Mouse (Mus musculus) cortical plate, adult 2 months (tissue): Measurements from ENCODE around the gene Tmem131. TPM values are rescaled to one million over a fixed set of nuclear protein-coding genes. Genes with fewer than 3 reads are reported as not detected.

Experiments
- H3K27ac ChIP-seq: fragments of 200-500 bp; 2 replicates; pipeline ENCODE4 v1.5.1; 2012; ENCODE audit warnings: low read length, control low read depth, inconsistent platforms; ENCODE audit not compliant: insufficient read depth
- H3K4me1 ChIP-seq: fragments of 200-500 bp; 2 replicates; pipeline ENCODE4 v1.6.1; 2011; ENCODE audit warnings: low read length; ENCODE audit not compliant: control insufficient read depth, insufficient read depth
- H3K4me3 ChIP-seq: fragments of 200-500 bp; 2 replicates; pipeline ENCODE4 v1.5.1; 2011; ENCODE audit warnings: mild to moderate bottlenecking, low read length, control low read depth; ENCODE audit not compliant: insufficient read depth
- CTCF ChIP-seq: fragments of 200-500 bp; IDR thresholded peaks from 2 replicates; pipeline ENCODE4 v1.5.1; 2011; ENCODE audit warnings: mild to moderate bottlenecking, control low read depth, low read length; ENCODE audit not compliant: insufficient read depth; ENCODE audit errors: extremely low read depth
- POLR2A ChIP-seq: fragments of 200-500 bp; IDR thresholded peaks from 2 replicates; pipeline ENCODE4 v1.6.1; 2011; ENCODE audit warnings: mild to moderate bottlenecking, low read length, control low read depth; ENCODE audit not compliant: insufficient read depth; ENCODE audit errors: extremely low read depth
- polyA plus RNA-seq: library from polyadenylated mRNA; depleted of rRNA; stranded (reverse); fragments of >200 nt; gene quantifications from 2 replicates; pipeline ENCODE4 v1.2.3, GENCODE M21; 2012

The Tmem131 gene
- polyA plus RNA-seq, 1 experiment, result 35.3 TPM

DNA sequence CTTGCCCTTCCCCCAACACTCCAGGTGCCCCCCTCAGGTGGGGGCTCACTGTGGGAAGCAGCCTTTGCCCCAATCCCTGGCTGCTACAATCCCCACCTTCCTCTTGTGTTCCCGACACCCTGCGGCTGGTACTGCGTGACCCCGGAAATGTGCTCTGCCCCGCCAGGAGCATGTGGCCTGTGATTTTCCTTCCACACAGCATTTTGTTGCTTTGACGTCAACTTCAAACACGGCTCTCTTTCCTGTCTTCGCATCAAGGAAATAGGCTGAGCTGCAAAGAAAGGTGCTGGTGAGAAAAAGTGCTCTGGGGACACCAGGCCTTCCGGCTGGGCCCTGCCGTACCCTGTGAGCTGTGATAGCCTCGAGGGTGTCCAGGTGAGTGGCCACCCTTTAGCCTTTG is 181.9 kb downstream of the Tmem131 start, which contains the start of gene Zap70:
Gene Zap70, plus strand, starts transcription at position 231 of the 400 bp plus-strand sequence.
- TF ChIP-seq POLR2A (no peak), CTCF (no peak)
- Histone ChIP-seq H3K27ac (no peak within 1 kb of the TSS), H3K4me1 (no peaks in the 10 kb centered on the region), H3K4me3 (no peak within 1 kb of the TSS)

DNA sequence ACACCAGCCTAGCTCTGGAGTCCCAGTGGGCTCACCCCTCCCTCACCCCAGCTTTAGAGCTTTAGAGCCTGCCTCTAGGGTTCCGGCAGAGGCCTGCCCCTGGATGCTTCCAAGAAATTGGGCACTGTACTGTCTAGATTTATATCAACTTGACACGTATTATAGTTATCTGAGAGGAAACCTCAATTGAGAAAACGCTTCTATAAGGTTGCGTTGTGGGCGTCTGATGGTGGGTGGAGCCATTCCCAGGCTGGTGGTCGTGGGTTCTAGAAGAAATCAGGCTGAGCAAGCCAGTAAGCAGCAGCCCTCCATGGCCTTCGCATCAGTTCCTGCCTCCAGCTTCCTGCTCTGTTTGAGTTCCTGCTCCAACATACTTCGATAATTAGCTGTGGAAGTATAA is 182.4 kb downstream of the Tmem131 start:
- Histone ChIP-seq H3K4me1 (no peaks in the 10 kb centered on the region), H3K27ac (no peak overlapping the region), H3K4me3 (no peak overlapping the region)
- TF ChIP-seq CTCF (no peak), POLR2A (no peak)

- TF ChIP-seq CTCF, result no peak
- no peak for TF ChIP-seq POLR2A
- Histone ChIP-seq H3K4me3 (no peak overlapping the region), H3K27ac (no peak overlapping the region), H3K4me1 (no peaks in the 10 kb centered on the region)
Measured at GRCm38 (mm10) chr1:36760401-36760800, 183.1 kb downstream of the Tmem131 start.

DNA sequence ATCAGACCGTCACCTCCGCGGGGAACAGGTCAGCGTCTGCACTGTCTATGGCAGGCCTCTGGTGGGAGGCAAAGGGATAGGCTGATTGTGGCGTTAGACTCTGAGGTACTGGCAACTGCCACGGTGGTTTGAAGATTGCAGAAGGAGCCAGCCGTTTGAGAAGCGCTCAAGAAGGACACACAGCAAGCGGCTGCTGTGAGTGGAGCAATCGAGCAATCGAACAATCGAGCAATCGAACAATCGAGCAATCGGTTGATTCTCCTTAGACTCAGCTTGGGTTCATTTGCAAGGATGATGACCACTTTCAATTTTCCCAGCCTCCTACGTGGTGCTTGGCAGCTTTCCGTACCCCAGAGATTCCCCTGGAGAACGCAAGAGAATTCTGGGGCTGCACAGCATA is 184.4 kb downstream of the Tmem131 start:
- H3K4me3 ChIP-seq, result no peak overlapping the region
- H3K27ac ChIP-seq, result no peak overlapping the region
- TF ChIP-seq CTCF (no peak), POLR2A (no peak)
- no peaks in the 10 kb centered on the region for H3K4me1 ChIP-seq

DNA sequence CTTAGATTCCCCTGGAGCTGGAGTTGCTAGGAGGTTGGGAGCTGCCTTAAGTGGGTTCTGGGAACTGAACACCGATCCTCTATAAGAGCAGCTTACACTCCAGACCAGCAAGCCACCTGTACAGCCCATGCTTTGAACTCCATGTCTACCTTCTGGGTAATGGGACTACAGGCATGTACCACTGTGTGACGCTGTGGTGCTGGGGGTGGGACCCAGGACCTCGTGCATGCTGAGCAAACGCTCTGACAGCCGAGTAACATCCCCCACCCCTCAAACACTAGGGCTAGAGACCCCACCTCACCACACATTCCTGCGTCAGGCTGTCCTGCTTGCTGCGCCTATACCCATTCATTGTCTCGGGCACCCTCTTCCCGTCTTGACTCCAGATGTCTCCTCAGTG is 184.9 kb downstream of the Tmem131 start:
- TF ChIP-seq POLR2A (no peak), CTCF (no peak)
- no peaks in the 10 kb centered on the region for H3K4me1 ChIP-seq
- no peak overlapping the region for H3K4me3 ChIP-seq
- H3K27ac ChIP-seq, result no peak overlapping the region

DNA sequence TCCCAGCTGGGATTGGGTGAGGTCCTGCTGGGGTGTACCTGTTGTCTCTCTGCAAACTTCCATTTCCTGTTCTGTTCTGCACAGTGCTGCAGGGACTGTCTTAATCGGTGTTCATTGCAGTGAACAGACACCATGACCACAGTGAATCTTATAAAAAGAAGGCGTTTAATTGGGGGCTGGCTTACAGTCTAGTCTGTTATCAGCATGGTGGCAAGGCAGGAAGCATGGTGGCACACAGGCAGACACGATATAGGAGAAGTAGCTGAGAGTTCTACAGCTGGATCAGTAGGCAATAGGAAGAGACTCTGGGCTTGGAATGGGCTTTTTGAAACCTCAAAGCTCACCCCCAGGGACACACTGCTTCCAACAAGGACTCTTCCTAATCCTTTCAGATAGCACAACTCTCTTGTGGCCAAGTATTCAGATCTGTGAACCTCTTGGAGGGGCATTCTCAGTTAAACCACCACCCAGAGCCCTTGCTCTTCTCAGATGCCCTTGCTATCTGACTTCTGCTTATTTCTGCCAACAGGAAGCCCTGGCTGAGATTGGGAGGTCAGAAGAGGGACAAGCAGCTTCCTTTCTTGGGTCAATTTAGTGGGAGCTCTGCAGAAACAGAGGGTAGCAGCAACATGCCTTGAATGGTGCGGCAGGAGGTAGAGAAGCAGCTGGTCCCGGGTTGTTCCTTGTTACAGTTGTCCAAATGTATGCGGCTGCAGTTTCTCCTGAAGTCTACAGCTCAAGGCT is 189.4 kb downstream of the Tmem131 start:
- no peak overlapping the region for H3K4me3 ChIP-seq
- no peak for TF ChIP-seq CTCF
- no peak for TF ChIP-seq POLR2A
- no peaks in the 10 kb centered on the region for H3K4me1 ChIP-seq
- H3K27ac ChIP-seq, result no peak overlapping the region

DNA sequence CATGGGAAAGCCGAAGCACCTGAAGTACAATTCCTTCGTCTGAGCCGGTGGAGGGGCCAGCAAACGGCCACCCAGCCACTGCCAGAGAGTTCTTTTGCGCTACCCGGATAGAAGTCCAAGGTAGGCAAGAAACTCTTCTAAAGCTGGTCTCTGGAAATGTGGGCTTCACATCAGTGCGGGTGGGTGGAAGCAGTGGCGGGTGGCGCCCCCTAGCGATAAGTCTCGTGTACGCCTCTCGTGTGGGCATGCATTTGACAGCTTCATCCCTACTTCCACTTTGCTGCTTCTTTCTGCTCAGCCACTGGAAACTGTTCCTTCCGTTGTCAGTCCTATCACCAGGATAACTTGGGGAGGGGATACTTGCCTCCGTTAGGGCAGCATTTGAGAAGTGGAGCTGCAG is 197.0 kb downstream of the Tmem131 start:
- Histone ChIP-seq H3K4me3 (no peak overlapping the region), H3K4me1 (peaks cover 2% of the 10 kb centered on the region; the same call in 1 of the 2 replicates), H3K27ac (no peak overlapping the region)
- 0 out of 2 replicates have a peak, but pooled peaks have one; percentile 18 for TF ChIP-seq CTCF
- TF ChIP-seq POLR2A, result no peak

DNA sequence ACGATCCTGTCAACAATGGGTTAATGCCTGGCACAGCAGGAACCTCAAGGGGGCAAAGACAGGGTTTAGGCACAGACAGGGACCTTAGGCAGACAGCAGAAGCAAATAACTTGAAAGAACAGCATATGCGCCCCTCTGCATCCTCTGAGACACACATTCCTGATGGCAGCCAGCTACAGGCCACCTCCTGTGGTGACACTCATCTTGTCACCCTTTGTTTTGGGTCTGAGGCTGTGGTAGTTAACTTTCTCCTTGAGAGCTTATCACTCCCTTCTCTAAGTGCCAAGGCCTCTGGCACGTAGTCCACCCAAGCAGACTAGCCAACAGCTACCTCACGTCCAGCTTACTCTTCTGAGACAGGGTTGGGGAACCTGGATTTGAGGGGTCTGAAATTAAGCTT is 197.8 kb downstream of the Tmem131 start:
- Histone ChIP-seq H3K4me3 (no peak overlapping the region), H3K27ac (no peak overlapping the region), H3K4me1 (peaks cover 2% of the 10 kb centered on the region; the same call in 1 of the 2 replicates)
- TF ChIP-seq POLR2A (no peak), CTCF (no peak)

GRCm38 (mm10) chr1:36744268-36744944 is 199.1 kb downstream of the Tmem131 start:
- no peak overlapping the region; the same call in 1 of the 2 replicates for H3K27ac ChIP-seq
- H3K4me1 ChIP-seq, result peaks cover 2% of the 10 kb centered on the region; the same call in 1 of the 2 replicates
- peak; percentile 83 for TF ChIP-seq CTCF
- peak; percentile 62; the same call in 1 of the 2 replicates for TF ChIP-seq POLR2A
- peak overlapping the region; percentile 20 for H3K4me3 ChIP-seq
